ENCODE assay signal across 29 mouse cellular contexts in the genomic region with DNA sequence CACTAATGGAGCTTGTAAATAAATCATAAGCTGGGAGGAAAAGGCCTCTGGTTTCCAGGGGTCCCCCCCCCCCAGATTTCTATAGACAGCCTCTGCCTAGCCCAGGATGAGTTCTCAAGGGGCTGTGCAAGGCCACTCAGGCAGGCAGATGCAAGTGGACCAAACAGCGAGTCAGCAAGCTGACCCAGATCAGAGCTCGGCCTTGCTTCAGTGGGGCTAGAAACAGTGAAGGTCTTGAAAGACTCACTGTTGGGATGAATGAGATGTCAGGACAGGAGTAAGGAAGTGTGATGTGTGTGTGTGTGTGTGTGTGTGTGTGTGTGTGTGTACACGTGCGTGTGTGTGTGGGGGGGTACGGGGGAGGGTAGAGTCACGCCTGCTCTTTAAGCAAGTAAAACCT. TPM values are rescaled to one million over a fixed set of nuclear protein-coding genes. Genes with fewer than 3 reads are reported as not detected.
DNase-seq lines count a peak whose midpoint lies in the region; ATAC-seq lines count a peak whose summit lies in the region.
"Had no signal": no experiment of that assay in that cellular context is flagged by ENCODE, and none has a peak within 500 bp of the region (broad histone marks: within the 10 kb centered on the region; RNA-seq: fewer than 3 reads in every experiment).

No protein-coding gene starts in this region.

- peak; percentile 33 for DNase-seq in adrenal gland, adult 8-10 months
- DNase-seq in adrenal gland, adult 18-20 months (ENCODE audit: low spot score in 2 of 2): no peak
- no peak for DNase-seq in limb, embryonic 10.5 days (ENCODE audit: low spot score)
- DNase-seq in adrenal gland, postnatal 14 days: peak; percentile 55
- no peak for DNase-seq in embryonic facial prominence, embryonic 10.5 days (ENCODE audit: low spot score)
- DNase-seq in right cerebral cortex, postnatal 36 days (ENCODE audit: low spot score in 2 of 2): no peak
- DNase-seq: B cell, adult 2 months; cerebellum, adult 9-10 months; forebrain, postnatal 0 days; gastrocnemius, postnatal 25 days; heart, adult 2 months; heart, postnatal 14 days; heart, postnatal 4 days; kidney, adult 11 months had no signal

- no peak for ATAC-seq in limb, embryonic 12.5 days (ENCODE audit: insufficient number of reproducible peaks, insufficient read depth, low FRiP score, low TSS enrichment, low read depth)
- ATAC-seq: forebrain, embryonic 14.5 days; forebrain, postnatal 0 days; hindbrain, embryonic 16.5 days; intestine, embryonic 15.5 days had no signal

- H3K27me3 ChIP-seq in limb, embryonic 12.5 days: no peaks in the 10 kb centered on the region
- no peaks in the 10 kb centered on the region for H3K27me3 ChIP-seq in limb, embryonic 10.5 days (ENCODE audit: low read depth, poor library complexity, severe bottlenecking)
- no peaks in the 10 kb centered on the region for H3K27me3 ChIP-seq in embryonic facial prominence, embryonic 10.5 days (replicated peaks; ENCODE audit: low read depth, poor library complexity, severe bottlenecking)
- H3K27me3 ChIP-seq: embryonic facial prominence, embryonic 12.5 days; embryonic facial prominence, embryonic 15.5 days; heart, embryonic 13.5 days; intestine, embryonic 15.5 days had no signal

- no peak overlapping the region for H3K9ac ChIP-seq in limb, embryonic 12.5 days (replicated peaks)
- H3K9ac ChIP-seq: embryonic facial prominence, embryonic 12.5 days; embryonic facial prominence, embryonic 15.5 days; forebrain, postnatal 0 days; heart, embryonic 13.5 days; intestine, embryonic 15.5 days had no signal

- H3K4me3 ChIP-seq in limb, embryonic 12.5 days (replicated peaks): no peak overlapping the region
- no peak overlapping the region for H3K4me3 ChIP-seq in limb, embryonic 10.5 days
- H3K4me3 ChIP-seq in embryonic facial prominence, embryonic 10.5 days: no peak overlapping the region
- H3K4me3 ChIP-seq: embryonic facial prominence, embryonic 12.5 days; embryonic facial prominence, embryonic 15.5 days; heart, adult 2 months; heart, embryonic 10.5 days; heart, embryonic 13.5 days; intestine, embryonic 15.5 days had no signal

- H3K9me3 ChIP-seq in limb, embryonic 12.5 days: no peaks in the 10 kb centered on the region
- no peaks in the 10 kb centered on the region for H3K9me3 ChIP-seq in limb, embryonic 10.5 days (replicated peaks)
- H3K9me3 ChIP-seq in embryonic facial prominence, embryonic 10.5 days: no peaks in the 10 kb centered on the region
- H3K9me3 ChIP-seq: embryonic facial prominence, embryonic 12.5 days; embryonic facial prominence, embryonic 15.5 days; G1E; heart, embryonic 10.5 days; heart, embryonic 13.5 days; intestine, embryonic 15.5 days had no signal

- peak overlapping the region; percentile 3; the same call in 1 of the 2 replicates for H3K27ac ChIP-seq in limb, embryonic 12.5 days
- H3K27ac ChIP-seq in limb, embryonic 10.5 days: no peak overlapping the region
- H3K27ac ChIP-seq in embryonic facial prominence, embryonic 10.5 days (replicated peaks): 0 out of 2 replicates have a peak overlapping the region, but pooled peaks have one; percentile 16
- H3K27ac ChIP-seq: embryonic facial prominence, embryonic 12.5 days; embryonic facial prominence, embryonic 15.5 days; heart, adult 2 months; heart, embryonic 10.5 days; heart, embryonic 13.5 days; intestine, embryonic 15.5 days had no signal

- WGBS in limb, embryonic 12.5 days: 80% methylated on average over 6 of the region's 6 CpGs
- 83% methylated on average over 6 of the region's 6 CpGs for WGBS in limb, embryonic 10.5 days
- WGBS in embryonic facial prominence, embryonic 10.5 days: 90% methylated on average over 6 of the region's 6 CpGs

- H3K36me3 ChIP-seq in limb, embryonic 12.5 days: no peaks in the 10 kb centered on the region
- no peaks in the 10 kb centered on the region for H3K36me3 ChIP-seq in limb, embryonic 10.5 days
- peaks cover 22% of the 10 kb centered on the region for H3K36me3 ChIP-seq in embryonic facial prominence, embryonic 10.5 days (replicated peaks)
- H3K36me3 ChIP-seq: embryonic facial prominence, embryonic 12.5 days; embryonic facial prominence, embryonic 15.5 days; G1E; heart, embryonic 10.5 days; heart, embryonic 13.5 days; intestine, embryonic 15.5 days had no signal

- H3K4me2 ChIP-seq in limb, embryonic 12.5 days: no peak overlapping the region
- H3K4me2 ChIP-seq: embryonic facial prominence, embryonic 12.5 days; embryonic facial prominence, embryonic 15.5 days; heart, embryonic 13.5 days; intestine, embryonic 15.5 days had no signal

- H3K4me1 ChIP-seq in limb, embryonic 12.5 days (replicated peaks): peaks cover 11% of the 10 kb centered on the region; the same call in 1 of the 2 replicates
- H3K4me1 ChIP-seq in limb, embryonic 10.5 days: 0 out of 2 replicates have a peak, but pooled peaks cover 3% of the 10 kb centered on the region
- H3K4me1 ChIP-seq in embryonic facial prominence, embryonic 10.5 days: peaks cover 31% of the 10 kb centered on the region
- H3K4me1 ChIP-seq: heart, embryonic 10.5 days had no signal

RNA-seq across cellular contexts. Expression of gene Crym, which starts 9.1 kb away (rescaled TPM):
- 1 to 10 TPM in 3 of 4 experiments, under 1 TPM in 1; 0.70 to 9.0 (median 4.9) TPM for total RNA-seq in adrenal gland, adult 8-10 months (2022)
- total RNA-seq in adrenal gland, adult 18-20 months (2021): 1 to 10 TPM; 1.2 to 3.6 TPM
- polyA plus RNA-seq in limb, embryonic 12.5 days (2016; fragmentation: Nextera tagmentation; extraction: Ambion mirVana): 14.1 and 14.5 TPM in 2 replicates
- 10.0 and 11.9 TPM in 2 replicates for polyA plus RNA-seq in limb, embryonic 10.5 days (2016; fragmentation: Nextera tagmentation; extraction: Ambion mirVana)
- total RNA-seq in adrenal gland, postnatal 14 days (2021): 1.9 and 3.1 TPM in 2 replicates
- 149 and 175 TPM in 2 replicates for polyA plus RNA-seq in embryonic facial prominence, embryonic 10.5 days (2016; fragmentation: Nextera tagmentation; extraction: Ambion mirVana)
- total RNA-seq: CH12.LX; granulocyte monocyte progenitor cell, adult 5-6 weeks had no signal
- polyA plus RNA-seq: G1E had no signal

RNA-seq across cellular contexts. Expression of gene Abca14, which starts 10.9 kb away (rescaled TPM):
- under 1 TPM in 1 of 4 experiments, not detected in 3; 0.08 TPM for total RNA-seq in adrenal gland, adult 8-10 months (2022)
- total RNA-seq in adrenal gland, adult 18-20 months (2021): not detected
- not detected in 2 replicates for polyA plus RNA-seq in limb, embryonic 12.5 days (2016; fragmentation: Nextera tagmentation; extraction: Ambion mirVana)
- not detected in 2 replicates for polyA plus RNA-seq in limb, embryonic 10.5 days (2016; fragmentation: Nextera tagmentation; extraction: Ambion mirVana)
- total RNA-seq in adrenal gland, postnatal 14 days (2021): not detected in 2 replicates
- polyA plus RNA-seq in embryonic facial prominence, embryonic 10.5 days (2016; fragmentation: Nextera tagmentation; extraction: Ambion mirVana): not detected in 2 replicates
- total RNA-seq: CH12.LX; gastrocnemius, adult 8-10 months; gastrocnemius, postnatal 25 days; granulocyte monocyte progenitor cell, adult 5-6 weeks; heart, adult 2 months; heart, postnatal 14 days had no signal
- polyA plus RNA-seq: embryonic facial prominence, embryonic 12.5 days; embryonic facial prominence, embryonic 15.5 days; forebrain, embryonic 11.5 days; forebrain, embryonic 14.5 days; forebrain, postnatal 0 days; G1E; heart, adult 2 months; heart, embryonic 13.5 days; heart, embryonic 16.5 days; hindbrain, embryonic 11.5 days; hindbrain, embryonic 16.5 days; intestine, embryonic 15.5 days had no signal

RNA-seq across cellular contexts. Expression of gene Anks4b, which starts 19.2 kb away (rescaled TPM):
- total RNA-seq in adrenal gland, adult 8-10 months (2022): under 1 TPM; 0.07 to 0.49 (median 0.37) TPM
- under 1 TPM; 0.22 to 0.33 TPM for total RNA-seq in adrenal gland, adult 18-20 months (2021)
- polyA plus RNA-seq in limb, embryonic 12.5 days (2016; fragmentation: Nextera tagmentation; extraction: Ambion mirVana): not detected in 2 replicates
- not detected in 2 replicates for polyA plus RNA-seq in limb, embryonic 10.5 days (2016; fragmentation: Nextera tagmentation; extraction: Ambion mirVana)
- total RNA-seq in adrenal gland, postnatal 14 days (2021): 0.26 and 2.1 TPM in 2 replicates
- 0.11 TPM in 1 of 2 replicates, not detected in the other for polyA plus RNA-seq in embryonic facial prominence, embryonic 10.5 days (2016; fragmentation: Nextera tagmentation; extraction: Ambion mirVana)
- total RNA-seq: CH12.LX; forebrain, postnatal 0 days; granulocyte monocyte progenitor cell, adult 5-6 weeks had no signal
- polyA plus RNA-seq: embryonic facial prominence, embryonic 15.5 days; forebrain, embryonic 11.5 days; forebrain, embryonic 14.5 days; G1E; heart, adult 2 months; hindbrain, embryonic 16.5 days had no signal

RNA-seq across cellular contexts. Expression of gene Zp2, which starts 47.7 kb away (rescaled TPM):
- not detected for total RNA-seq in adrenal gland, adult 8-10 months (2022)
- not detected for total RNA-seq in adrenal gland, adult 18-20 months (2021)
- not detected in 2 replicates for polyA plus RNA-seq in limb, embryonic 12.5 days (2016; fragmentation: Nextera tagmentation; extraction: Ambion mirVana)
- not detected in 2 replicates for polyA plus RNA-seq in limb, embryonic 10.5 days (2016; fragmentation: Nextera tagmentation; extraction: Ambion mirVana)
- not detected in 2 replicates for total RNA-seq in adrenal gland, postnatal 14 days (2021)
- 0.06 and 0.16 TPM in 2 replicates for polyA plus RNA-seq in embryonic facial prominence, embryonic 10.5 days (2016; fragmentation: Nextera tagmentation; extraction: Ambion mirVana)
- total RNA-seq: forebrain, postnatal 0 days; granulocyte monocyte progenitor cell, adult 5-6 weeks had no signal
- polyA plus RNA-seq: embryonic facial prominence, embryonic 12.5 days; forebrain, embryonic 11.5 days; forebrain, embryonic 14.5 days; G1E; heart, embryonic 10.5 days; heart, embryonic 16.5 days; hindbrain, embryonic 11.5 days; hindbrain, embryonic 16.5 days; intestine, embryonic 15.5 days had no signal

Comparison
In these comparisons a context has a peak if more than half of its experiments do, and no peak if none do; other contexts are left out.
1. DNase-seq: peak in adrenal gland, adult 8-10 months (single experiment) and adrenal gland, postnatal 14 days (single experiment); none in adrenal gland, adult 18-20 months (0 of 2), limb, embryonic 10.5 days (single experiment), embryonic facial prominence, embryonic 10.5 days (single experiment) and right cerebral cortex, postnatal 36 days (0 of 2).